Mouse (Mus musculus): ENCODE results near the gene Dscaml1. TPM values are rescaled to one million over a fixed set of nuclear protein-coding genes. Genes with fewer than 3 reads are reported as not detected.

The Dscaml1 gene
- total RNA-seq, 2 experiments from 2014 or later, result not detected

DNA sequence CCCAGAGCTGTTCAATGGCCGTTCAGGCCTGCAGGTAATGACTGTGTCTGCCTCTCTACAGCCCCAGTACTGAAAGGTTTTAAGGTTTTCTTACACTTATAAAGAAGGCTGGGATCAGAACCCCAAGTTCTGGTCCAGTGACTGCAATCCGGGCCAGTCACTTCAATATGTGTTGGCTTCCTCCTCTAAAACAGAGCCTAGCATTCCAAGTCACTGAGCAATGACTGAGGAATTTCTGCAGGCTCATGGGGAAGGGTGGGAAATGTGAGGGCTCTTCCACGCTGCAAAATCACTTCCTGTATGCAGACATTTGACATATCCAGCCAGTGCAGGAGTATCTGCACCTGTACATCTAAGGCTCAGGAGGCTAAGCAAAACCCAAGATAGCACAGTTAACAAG is 233.8 kb downstream of the Dscaml1 start:
- ATAC-seq (replicated peaks; ENCODE audit: low FRiP score, poor library complexity, severe bottlenecking), result no peak

- ATAC-seq (replicated peaks; ENCODE audit: low FRiP score, poor library complexity, severe bottlenecking), result no peak
Measured at GRCm38 (mm10) chr9:45662471-45662870, 236.0 kb downstream of the Dscaml1 start.

DNA sequence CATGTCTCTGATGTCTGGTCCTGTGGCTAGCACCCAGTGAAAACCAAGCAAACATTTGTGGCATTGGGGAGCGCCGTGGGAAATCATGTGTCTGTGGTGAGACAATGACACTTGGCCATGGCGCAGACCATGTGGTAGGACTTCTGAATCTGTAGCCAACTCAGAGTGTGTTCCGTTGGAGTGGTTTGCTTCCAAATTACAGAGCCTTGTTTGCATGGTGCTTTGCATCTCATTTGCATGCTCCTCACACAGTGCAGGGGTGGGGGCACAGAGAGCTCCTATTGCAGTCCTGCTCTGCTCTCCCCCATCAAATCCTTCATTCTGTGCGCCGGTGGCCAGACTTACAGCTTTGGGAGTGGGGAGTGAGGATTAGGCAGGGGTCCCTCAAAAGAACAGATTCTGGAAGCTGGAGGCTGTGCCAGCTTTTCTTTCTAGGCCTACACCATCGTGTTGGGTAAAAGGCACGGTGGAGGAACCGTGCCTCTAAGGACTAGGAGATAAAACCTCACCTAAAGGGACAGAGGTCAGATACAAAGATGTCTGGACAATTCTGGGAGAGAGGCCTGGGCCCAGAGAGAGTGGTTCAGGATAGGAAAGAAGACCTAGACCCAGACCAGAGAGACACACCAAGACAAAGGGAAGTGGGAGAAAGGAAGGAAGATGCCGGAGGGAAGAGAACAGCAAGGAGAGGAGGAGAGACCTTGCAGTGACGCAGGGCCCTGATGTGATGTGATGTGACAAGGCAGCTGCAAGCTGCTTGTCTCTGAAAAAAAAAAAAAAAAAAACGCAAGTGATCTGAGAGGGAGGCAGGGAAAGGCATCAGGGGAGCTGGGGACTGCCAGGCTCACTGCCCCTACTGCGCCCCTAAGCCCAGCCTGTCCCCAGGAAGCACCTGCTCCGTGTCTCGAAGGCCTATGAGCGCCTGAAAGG is 237.2 kb downstream of the Dscaml1 start:
- no peak for ATAC-seq (replicated peaks; ENCODE audit: low FRiP score, poor library complexity, severe bottlenecking)

DNA sequence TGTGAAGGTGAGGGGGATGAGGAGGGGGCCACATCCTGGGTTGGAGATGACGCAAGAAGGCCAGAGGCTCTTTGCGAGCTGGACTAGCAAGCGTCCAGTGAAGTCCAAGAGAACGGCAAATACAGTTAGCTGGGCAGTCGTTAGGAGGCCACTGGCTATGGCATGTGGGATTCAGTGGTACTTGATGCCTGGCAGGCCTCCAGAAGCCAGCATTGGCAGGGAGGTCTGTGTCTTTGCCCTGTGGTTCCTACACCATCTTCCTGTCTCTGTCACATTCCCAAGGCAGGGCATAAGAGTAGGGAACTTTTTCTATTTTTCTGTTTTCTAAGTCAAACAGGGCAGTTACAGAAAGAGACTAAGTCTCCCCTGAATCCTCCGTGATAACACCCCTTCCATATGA is 237.9 kb downstream of the Dscaml1 start:
- no peak for ATAC-seq (replicated peaks; ENCODE audit: low FRiP score, poor library complexity, severe bottlenecking)

DNA sequence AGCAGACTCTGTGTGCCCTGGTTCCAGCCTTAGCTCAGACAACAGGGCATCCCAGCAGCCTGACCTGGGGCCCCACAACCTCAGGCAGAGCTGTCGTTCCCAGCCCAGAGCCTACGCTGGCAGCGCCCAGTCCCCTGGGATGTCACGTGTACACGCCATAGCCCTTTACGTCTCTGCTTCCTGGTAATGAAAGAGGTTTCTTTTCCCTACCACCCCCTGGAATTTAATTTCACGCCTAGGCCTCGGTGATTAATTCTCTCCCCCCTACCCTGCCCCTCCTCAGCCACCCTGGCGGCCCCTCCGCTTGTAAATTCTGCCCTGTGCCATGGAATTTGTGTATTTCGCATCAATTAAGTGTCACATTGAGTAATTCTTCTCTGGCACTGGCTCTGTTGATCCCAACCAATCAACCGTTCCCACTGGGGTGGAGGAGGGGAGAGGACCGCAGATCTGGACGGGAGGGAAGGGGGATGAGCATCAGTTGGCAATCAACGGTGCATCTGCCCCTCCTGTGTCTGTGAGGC is 238.5 kb downstream of the Dscaml1 start:
- no peak for ATAC-seq (replicated peaks; ENCODE audit: low FRiP score, poor library complexity, severe bottlenecking)

DNA sequence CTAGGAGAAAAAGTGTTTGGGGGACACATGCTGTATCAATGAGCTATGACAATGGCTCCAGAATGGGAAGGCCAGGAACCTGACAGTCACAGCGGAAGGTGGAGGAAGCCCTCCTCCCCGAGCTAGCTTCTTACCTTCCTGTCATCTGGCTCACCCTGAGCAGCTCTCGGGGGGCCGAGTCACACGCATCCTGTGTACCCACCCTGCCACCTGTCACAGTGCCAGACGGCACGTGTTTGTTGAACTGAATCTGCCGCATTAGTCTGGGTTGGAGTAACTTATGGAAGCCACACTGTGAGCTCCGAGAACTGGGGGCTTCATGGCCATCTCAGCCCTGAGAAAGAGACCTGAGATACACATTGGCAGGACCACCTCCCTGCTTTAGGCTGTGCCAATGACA is 249.5 kb downstream of the Dscaml1 start:
- no peak for ATAC-seq (replicated peaks; ENCODE audit: low FRiP score, poor library complexity, severe bottlenecking)

- ATAC-seq (replicated peaks; ENCODE audit: low FRiP score, poor library complexity, severe bottlenecking), result no peak
Measured at GRCm38 (mm10) chr9:45676578-45676977, 250.2 kb downstream of the Dscaml1 start.

- ATAC-seq (replicated peaks; ENCODE audit: low FRiP score, poor library complexity, severe bottlenecking), result no peak
Measured at GRCm38 (mm10) chr9:45677236-45677781, 250.9 kb downstream of the Dscaml1 start.

DNA sequence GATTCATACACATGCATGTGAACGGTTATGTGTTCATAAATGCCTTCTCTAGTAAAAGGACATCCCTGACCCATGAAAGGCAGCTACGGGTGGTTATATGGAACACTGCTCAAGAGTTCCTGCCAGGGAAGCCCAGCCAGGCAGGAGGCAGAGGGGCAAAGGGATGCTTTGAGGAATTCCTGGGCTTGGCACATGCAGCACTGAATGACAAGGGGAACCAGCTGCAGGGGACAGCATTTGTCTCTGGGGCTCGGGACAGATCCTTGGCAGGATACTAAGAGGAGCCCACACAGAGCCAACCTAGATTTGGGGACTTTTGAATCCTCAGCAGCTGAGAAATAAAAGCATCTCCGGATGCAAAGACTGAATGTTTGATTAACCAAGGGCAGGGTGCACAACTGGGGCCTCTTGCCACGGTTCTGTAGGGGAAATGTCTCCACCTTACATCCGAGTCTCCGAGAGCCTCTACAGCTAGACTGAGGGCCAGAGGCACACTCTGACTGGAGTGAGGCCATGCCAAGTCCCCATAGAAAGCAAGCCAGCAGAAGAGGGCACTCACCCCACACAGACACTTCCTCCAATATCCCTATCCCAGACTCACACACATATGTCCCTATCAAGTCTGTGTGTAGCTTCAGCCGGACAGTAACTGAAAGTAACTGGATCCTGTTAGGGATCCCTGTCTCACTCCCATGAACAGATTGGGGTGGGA is 251.7 kb downstream of the Dscaml1 start:
- no peak for ATAC-seq (replicated peaks; ENCODE audit: low FRiP score, poor library complexity, severe bottlenecking)

DNA sequence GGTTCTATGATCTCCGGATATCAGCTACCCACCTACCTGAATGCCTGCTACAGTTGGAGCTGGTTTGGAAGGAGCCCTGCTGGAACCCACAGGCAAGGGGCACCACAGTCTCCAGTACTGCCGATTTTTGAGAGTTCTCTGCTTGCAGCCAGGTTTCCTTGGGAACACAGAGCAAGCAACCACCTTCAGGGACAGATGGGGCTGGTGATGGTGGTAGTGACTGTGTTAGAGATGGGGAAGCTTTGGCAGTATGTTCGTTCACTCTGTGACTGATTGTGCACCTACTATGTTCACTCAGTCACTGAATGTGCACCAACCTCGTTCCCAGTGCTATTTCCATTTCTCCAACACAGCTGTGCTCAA is 252.2 kb downstream of the Dscaml1 start:
- ATAC-seq (replicated peaks; ENCODE audit: low FRiP score, poor library complexity, severe bottlenecking), result no peak

GRCm38 (mm10) chr9:45682461-45682998 is 256.1 kb downstream of the Dscaml1 start:
- no peak for ATAC-seq (replicated peaks; ENCODE audit: low FRiP score, poor library complexity, severe bottlenecking)

DNA sequence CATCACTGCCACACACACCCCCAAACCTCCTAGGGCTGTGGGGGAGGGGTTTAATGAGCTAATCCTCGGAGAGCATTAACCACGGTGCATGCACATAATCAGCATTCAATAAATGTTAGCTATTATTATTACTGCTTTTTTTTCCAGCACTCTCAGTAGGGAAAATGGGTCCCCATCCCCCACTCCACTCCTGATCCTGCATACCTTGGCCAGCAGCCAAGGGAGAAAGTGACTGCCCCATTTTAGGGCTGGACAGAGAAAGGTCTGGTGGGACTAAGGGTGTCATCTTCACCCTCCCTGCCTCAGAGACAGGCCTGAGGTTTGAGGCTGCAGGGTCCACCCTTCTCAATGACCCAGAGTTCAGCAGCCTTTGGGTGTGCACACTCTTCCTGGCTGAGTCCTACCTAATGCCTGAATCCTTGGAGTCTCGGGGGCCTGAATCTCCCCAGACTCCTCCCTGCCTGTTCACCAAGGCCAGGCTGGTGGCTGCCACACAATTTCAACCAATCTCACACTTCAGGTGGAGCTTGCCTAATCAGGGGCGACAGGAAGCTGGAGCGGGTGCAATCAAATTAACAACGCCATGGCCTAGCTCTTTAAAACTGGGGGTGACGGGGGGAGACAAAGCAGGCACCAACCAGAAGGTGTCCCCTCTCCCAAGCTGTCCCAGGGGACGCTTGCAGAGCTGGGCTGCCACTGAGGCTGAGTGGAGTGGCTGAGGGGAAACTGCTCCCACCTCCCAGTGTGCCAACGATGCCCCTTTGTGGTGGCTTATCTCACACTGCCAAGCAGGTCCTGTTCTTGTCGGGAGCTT is 267.2 kb downstream of the Dscaml1 start:
- no peak for ATAC-seq (replicated peaks; ENCODE audit: low FRiP score, poor library complexity, severe bottlenecking)

GRCm38 (mm10) chr9:45694256-45694655 is 267.8 kb downstream of the Dscaml1 start:
- ATAC-seq (replicated peaks; ENCODE audit: low FRiP score, poor library complexity, severe bottlenecking), result no peak

- ATAC-seq (replicated peaks; ENCODE audit: low FRiP score, poor library complexity, severe bottlenecking), result no peak
Measured at GRCm38 (mm10) chr9:45699171-45699570, 272.7 kb downstream of the Dscaml1 start.

- no peak for ATAC-seq (replicated peaks; ENCODE audit: low FRiP score, poor library complexity, severe bottlenecking)
Measured at GRCm38 (mm10) chr9:45703236-45703635, 276.8 kb downstream of the Dscaml1 start.

- ATAC-seq (replicated peaks; ENCODE audit: low FRiP score, poor library complexity, severe bottlenecking), result no peak
Measured at GRCm38 (mm10) chr9:45704441-45704840, 278.0 kb downstream of the Dscaml1 start.

GRCm38 (mm10) chr9:45710300-45710699 is 283.9 kb downstream of the Dscaml1 start:
- no peak for ATAC-seq (replicated peaks; ENCODE audit: low FRiP score, poor library complexity, severe bottlenecking)

- ATAC-seq (replicated peaks; ENCODE audit: low FRiP score, poor library complexity, severe bottlenecking), result no peak
Measured at GRCm38 (mm10) chr9:45715387-45715786, 289.0 kb downstream of the Dscaml1 start.

DNA sequence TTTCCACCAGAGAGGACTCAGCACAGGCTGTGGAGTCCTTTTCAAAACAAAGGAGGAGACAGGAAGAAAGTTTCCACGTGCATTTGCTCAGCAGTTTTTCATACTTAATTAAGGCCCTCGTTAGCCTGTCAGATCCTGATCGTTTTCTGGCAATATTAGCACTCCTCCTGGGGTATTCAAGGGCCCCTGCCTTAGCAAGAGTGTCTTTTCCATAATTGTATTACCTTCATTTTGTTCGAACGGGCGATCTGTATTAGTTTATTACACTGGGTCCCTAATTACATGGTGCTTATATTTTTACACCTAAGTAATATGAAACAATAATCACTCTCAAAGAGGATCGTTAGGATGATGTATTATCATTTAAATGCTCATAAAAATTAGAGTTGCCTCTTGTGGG is 293.6 kb downstream of the Dscaml1 start:
- ATAC-seq (replicated peaks; ENCODE audit: low FRiP score, poor library complexity, severe bottlenecking), result no peak

DNA sequence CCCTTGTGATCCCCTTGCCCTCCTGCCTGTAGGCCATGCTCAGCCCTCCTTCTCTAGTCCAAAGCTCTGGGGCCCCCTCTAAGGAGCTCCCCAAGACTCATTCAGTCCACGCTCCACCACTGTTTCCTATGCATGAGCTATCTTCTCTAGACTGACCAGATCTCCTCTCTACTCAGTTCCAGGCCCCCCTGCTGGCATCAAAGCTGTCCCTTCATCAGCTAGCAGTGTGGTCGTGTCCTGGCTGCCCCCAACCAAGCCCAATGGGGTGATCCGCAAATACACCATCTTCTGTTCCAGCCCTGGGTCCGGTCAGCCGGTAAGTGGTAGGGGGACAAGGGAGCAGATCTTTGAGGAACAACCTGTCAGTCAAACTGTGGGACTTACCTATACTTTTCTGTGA is 305.4 kb downstream of the Dscaml1 start:
- ATAC-seq (replicated peaks; ENCODE audit: low FRiP score, poor library complexity, severe bottlenecking), result no peak
